Mouse (Mus musculus) mesoderm, embryonic 11.5 days (tissue): ENCODE data around the gene Sorbs1.

Source experiments
- DNase-seq: peaks from one replicate; pipeline ENCODE4 v3.0.0-alpha.2; 2012; ENCODE audit warnings: low read depth, low spot score

Gene Sorbs1

DNA sequence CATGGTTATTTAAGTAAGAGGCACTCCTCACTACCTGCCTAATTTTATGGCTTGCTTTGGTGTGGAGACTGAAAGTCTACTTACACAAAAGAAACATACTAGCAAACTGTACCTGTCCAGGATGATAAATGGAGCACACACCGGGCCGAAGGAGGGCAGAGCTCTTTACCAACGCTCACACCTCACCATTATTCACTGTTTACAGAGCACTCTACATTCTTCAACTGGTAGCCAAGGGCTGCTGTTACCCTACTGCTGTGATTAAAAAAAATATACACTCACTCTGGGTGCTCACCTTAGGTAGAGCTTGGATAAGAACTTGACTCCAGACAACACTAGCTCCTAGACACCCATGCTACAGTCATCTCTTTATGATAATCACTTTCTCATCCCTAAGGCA is 245.1 kb downstream of the Sorbs1 start:
- DNase-seq, result no peak

GRCm38 (mm10) chr19:40267380-40267779 is 246.2 kb downstream of the Sorbs1 start:
- no peak for DNase-seq

DNA sequence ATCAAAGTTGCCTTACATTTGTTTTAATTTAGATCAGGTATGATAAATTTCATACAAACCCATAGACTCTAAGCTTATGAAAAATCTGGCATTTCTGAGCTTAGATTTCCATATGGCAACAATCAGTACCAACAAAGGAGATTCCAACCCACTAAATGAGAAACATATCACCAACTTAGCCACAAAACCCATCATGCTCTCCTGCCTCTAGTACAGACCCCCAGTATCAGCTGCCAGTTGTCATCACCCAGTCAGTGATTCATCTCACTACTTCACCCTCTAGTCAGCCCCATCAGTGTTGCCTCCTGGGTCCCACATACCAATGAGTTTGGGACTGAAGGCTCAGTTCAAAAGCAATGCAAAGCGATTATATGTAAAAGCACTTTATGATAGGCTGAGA is 254.1 kb downstream of the Sorbs1 start:
- DNase-seq, result no peak

GRCm38 (mm10) chr19:40257396-40257795 is 256.2 kb downstream of the Sorbs1 start:
- no peak for DNase-seq

DNA sequence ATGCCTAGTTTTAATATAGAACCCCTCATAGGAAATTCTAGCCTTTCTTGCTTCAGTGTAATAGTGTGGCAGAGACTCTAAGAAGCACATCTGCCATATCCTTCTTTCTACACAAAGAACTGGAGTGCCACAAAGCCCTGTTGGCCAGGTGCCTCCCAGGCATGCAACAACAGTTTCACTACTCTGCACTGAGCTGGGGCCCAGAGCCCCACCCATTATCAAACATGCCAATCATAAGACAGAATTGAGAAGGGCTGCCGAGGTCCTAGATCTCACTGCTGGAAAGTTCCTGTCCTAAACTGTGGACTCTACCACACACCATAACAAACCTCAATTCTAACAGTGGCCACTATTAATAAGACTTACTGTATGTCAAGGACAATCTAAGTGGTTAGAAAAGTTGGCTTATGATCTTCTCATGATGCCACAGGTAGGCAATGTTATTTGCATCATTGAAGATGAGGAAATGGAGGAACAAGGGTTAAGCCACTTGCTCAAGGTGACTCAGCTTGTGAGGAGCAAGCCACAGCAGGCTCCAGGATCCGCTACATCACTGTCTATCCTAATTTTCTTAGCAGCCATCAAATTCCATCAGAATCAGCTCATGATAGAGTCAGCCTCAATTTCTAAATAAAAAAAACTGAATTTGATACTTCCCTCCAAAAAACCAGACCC is 257.1 kb downstream of the Sorbs1 start:
- no peak for DNase-seq

- DNase-seq, result no peak
Measured at GRCm38 (mm10) chr19:40255561-40255960, 258.0 kb downstream of the Sorbs1 start.

GRCm38 (mm10) chr19:40254741-40255140 is 258.8 kb downstream of the Sorbs1 start:
- DNase-seq, result no peak

DNA sequence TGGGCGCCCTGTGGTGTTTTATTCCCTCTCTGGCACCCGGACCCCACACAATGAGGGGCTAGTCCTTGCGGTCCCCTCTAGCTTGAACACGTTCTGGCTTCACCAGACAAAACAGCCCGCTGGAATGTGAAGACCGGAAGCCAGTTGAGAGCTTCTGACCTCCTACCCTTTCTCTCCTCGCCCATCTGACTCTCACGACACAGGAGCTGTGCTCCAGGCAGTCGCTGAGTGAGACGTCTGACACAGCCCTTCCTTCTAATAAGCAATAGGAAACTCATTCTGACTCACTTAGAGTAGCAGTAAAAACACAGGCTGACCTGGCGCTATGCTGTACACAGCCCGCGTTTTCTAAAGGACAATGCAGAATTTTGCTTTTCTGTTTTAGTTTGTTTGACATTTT is 259.8 kb downstream of the Sorbs1 start:
- DNase-seq, result no peak

DNA sequence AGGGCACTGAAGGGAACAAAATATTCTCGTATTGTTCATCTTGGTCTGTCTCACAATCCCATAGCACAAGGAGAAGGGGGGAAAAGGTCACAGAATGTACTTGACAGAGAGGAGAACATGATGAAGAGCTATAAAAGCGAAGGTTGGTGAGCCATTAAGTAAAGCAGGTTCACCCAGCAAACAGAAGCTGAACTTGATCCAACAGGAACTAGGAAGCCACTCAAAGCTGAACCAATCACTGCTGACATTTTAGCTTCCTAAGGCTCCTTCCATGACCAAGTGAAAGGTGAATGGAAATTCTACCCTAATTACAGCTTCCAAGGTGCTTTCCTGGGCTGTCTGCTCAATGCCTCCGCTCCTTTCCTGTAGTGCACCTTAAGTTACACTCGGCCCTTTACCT is 262.5 kb downstream of the Sorbs1 start:
- no peak for DNase-seq

DNA sequence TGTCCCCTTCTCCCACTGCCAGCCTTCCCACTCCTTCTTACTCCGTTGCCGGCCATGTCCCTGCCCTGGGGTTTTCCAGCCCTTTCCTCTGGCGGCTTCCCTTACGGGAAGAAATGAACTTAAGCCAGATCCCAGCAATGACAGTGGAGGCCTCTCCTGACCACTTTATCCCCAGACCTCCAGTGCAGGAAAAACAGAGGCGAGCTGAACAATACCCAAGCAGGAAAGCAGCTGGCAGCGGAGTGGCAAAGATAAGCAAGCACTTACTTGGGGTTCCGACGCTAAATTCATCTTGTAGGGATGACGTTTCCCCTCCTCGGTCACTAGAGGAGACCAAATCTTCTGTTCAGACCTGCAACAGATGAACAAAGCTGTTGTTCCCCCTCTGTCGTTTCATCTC is 264.2 kb downstream of the Sorbs1 start:
- DNase-seq, result no peak

GRCm38 (mm10) chr19:40248476-40248875 is 265.1 kb downstream of the Sorbs1 start:
- DNase-seq, result no peak

DNA sequence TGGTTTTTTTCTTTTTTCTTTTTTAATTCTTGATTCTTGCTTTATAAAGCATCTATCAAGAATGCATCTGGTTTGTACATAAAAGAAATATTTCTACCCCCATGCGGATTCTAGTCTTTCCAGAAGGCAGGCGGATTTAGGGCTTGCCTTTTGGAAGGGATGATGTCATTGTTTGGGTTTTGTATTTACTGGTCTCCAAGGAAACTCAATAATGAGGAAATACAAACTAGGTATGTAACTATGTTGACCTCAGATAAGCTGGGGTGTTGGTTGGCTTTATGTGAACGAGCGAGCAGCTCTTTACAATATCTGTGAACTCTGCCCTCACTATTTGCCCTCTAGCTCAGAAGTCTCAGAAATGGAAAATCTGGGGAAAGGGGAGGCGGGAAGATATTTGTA is 266.3 kb downstream of the Sorbs1 start:
- DNase-seq, result no peak

GRCm38 (mm10) chr19:40246646-40247267 is 266.8 kb downstream of the Sorbs1 start:
- DNase-seq, result no peak
